Mouse (Mus musculus) embryonic stem cell, embryonic (primary cell): ENCODE data around the gene Htr7.

Experiments
- CTCF ChIA-PET, 4 experiments: fragments of 300-600 bp in 2 of 4; fragments of 350-600 bp in 2 of 4; sonication (Branson Sonifier 250); formaldehyde crosslinking; loops; one replicate each; lab custom pipeline; 2022; ENCODE audit warnings: inconsistent platforms in 2 of 4; lab: Charles Lee
- POLR2A ChIA-PET, 4 experiments: fragments of 300-600 bp in 2 of 4; fragments of 350-600 bp in 2 of 4; sonication (Branson Sonifier 250); formaldehyde crosslinking; loops; one replicate each; lab custom pipeline; 2022; ENCODE audit warnings: antibody characterized with exemption in 4 of 4, inconsistent platforms in 1 of 4; lab: Charles Lee

The Htr7 gene

DNA sequence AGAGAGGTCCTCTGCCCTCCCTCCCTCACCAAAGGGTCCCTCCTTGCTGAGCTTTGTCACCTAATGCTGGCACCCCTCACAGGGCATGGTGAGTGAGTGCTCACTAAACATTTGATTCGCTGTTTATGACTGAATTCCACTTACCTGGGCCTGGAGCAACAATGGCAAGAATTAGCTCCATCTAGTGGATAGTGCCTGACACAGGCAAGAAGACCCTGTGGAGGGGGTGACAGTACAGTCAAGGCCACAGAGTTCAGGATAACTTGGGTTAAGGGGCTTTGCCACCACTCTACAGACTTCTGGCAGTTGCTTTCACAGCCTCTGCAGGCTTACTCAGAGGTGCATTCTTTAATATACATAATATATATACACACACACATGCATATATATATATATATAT, 55.8 kb downstream of the Htr7 start:
- ChIA-PET CTCF (interaction anchor here in 3 of 4 experiments (0.5 to 1.0 kb wide), 4 partner anchors 8 to 503 kb away, joined by 3 to 10 read pairs (median 4); no protein-coding TSS in a partner anchor), POLR2A (no interaction called here)

DNA sequence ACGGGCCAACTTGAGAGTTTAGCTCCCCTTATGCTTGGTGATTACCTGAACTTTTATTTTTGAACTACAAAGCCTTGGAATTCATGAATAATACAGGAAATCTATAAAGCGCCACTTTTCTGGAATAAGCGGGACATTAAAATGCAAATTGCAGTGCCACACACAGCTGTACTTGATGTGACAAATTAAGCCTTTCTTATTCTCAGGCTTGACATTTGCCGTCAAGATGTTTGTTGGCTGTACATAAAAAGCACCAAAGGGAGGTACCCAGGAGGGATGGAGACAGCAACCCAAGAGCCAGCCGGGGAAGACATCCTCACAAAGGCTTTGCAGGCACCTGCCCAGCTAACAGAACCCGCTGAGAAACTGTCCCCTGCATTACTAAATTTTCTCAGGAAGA, 56.4 kb downstream of the Htr7 start:
- ChIA-PET CTCF (interaction anchor here in 3 of 4 experiments (0.5 to 1.0 kb wide), 4 partner anchors 8 to 502 kb away, joined by 3 to 10 read pairs (median 4); no protein-coding TSS in a partner anchor), POLR2A (no interaction called here)

DNA sequence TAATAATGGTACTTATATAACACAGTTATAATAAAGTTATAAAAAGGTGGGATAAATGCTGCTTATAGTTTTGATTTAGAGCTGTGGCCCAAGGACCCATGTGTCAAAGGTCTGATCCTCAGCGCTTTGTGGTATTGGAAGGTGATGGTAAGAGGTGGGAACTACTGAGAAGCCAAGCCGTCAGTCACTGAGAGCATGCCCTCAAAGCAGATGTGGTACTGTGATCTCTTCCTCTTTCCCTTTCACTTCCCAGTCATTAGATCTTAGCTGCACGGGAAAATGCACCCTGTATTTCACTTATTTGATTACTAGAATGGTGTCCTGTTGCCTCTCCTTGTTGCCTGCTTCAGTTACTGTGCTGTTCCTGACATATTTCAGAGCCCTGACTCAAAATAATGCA, 59.9 kb downstream of the Htr7 start:
- ChIA-PET POLR2A (no interaction called here), CTCF (no interaction called here)

DNA sequence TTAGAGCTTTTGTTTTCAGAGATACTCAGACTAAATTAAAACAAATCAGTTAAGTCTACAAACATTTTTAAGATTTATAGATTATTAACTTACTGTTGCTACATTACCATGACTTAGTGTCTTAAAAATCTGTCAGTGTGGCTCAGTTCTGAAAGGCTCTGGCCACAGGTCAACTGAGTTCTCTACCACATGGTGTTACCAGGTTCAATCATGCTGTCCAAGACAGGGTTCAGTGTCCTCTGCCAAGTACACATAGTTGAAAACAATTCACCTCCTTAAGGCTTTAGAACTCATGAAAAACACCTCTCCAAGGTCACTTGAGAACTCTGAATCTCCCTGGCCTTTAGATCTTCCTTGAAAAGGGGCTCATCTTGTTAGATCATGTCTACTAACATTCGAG, 69.8 kb downstream of the Htr7 start:
- CTCF ChIA-PET = no interaction called here
- POLR2A ChIA-PET = no interaction called here

DNA sequence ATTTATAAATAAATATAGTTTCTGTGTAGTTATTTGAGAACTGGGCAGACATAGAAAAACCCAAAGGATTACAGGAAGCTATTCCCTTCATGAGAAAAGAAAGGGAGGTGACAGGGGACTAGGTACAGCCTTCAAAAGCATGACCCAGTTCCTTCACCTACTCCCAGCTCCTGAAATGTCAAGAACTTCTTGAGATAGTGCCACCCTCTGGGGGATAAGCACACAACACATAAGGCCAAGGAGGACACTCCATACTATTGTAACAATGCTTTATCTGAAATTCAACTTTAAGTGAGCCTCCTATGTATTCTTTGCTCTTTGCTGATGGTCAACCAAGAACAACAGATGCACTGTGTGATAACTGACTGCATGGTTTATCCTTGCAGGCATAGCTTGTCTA, 82.6 kb downstream of the Htr7 start:
- ChIA-PET CTCF (no interaction called here), POLR2A (no interaction called here)

DNA sequence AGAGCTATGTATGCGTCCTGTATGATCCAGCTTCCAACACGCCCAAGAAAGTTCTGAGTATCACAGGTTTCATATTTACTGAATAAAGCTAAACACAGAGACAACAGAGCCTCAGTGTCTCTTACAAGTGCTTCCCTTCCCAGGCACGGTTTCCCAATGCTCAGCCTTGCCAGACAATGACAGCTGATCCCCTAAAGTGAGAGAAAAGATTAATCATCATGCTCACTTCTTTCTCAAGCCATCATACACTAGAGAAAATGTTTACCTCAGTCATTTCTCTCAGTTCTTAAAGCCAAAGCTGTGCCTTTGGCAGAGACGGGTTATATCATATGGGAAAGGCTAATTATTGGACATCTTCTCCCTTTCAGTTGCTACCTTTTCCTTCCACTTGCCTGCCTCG, 99.7 kb downstream of the Htr7 start:
- ChIA-PET CTCF (no interaction called here), POLR2A (interaction anchor here in 1 of 4 experiments (0.6 kb wide), 1 partner anchor 9 kb away, joined by 3 read pairs; no protein-coding TSS in a partner anchor)

DNA sequence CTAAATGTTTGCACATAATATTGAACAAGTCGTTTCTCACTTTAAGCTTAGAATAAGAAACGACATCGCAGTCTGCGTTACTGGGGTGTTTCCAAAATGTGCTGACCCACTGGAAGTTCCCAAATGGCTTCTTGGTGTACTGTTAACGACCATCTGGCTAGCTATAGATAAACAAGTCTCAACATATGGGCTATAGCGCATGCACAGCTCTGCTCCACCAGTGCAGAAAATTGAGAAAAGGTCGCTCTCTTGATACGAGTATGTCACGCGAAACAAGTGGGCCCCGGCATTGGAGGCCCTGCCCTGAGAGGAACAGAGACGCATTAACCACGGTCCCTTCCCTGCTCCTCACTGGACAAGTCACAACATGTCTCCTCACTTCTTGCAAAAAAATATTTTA, 101.6 kb downstream of the Htr7 start:
- POLR2A ChIA-PET = no interaction called here
- CTCF ChIA-PET = no interaction called here

DNA sequence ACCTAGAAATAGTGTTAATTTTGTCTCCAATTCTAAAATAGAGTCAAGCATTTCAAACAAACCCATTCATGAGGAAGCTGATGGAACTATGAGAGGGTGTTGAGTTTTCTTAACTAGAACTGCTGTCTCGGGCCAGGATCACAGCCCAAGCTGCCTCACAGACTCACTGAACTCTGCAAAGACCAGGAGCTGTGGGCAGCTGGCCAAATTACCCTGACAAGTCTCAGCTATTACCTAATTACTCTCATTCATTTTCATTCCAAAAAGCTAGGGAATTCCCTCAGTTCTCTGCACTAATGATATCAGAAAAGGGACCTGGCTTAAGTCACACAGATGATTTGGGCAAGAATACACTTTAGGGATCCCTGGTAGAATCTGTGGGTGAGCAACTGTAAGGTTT, 107.4 kb downstream of the Htr7 start:
- ChIA-PET POLR2A (no interaction called here), CTCF (no interaction called here)

DNA sequence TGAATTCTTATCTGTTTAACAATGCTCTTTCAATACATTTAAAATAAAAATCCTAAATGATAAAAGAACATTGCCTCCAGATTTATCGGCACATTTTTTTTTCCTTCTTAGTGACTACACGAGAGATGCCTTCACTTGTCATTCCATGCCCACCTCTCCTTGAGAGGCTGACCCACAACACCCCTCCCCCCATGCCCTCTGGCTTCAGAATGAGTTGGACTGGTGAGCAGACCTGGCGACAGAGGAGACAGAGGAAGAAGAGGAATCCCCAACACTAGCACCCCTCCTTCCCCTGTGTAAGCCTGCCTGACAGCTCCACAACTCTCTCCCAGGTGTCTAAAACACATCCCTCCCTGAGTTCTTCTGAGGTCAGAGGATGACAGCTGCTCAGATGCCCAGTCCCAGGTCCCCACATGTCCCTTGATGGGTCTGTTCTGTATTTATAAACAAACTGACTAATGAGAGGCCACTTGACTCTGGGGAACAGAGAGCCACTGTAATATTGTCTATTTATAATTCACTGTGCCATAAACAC, 132.3 kb downstream of the Htr7 start:
- POLR2A ChIA-PET = no interaction called here
- CTCF ChIA-PET = no interaction called here

DNA sequence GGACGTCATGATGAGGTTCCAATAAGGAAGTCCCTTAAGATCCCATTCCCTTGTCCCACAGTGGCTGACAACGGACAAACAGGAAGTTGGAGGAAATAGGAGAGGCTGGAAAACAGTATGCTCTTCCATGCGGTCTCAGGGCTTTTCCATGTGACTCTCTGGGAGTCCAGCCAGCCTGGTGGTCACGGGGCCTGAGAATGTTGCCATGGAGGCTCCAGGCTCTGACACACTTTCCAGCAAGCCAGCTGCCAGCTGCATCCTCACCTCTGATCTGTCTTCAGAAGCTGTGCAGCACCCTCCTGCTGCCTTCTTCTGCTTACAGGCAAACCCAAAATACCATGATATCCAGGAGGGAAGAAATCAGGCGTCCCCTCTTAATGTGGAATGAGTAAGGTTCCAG, 132.9 kb downstream of the Htr7 start:
- CTCF ChIA-PET = no interaction called here
- POLR2A ChIA-PET = no interaction called here
